Mouse (Mus musculus) 416B (cell line): ENCODE results near the gene Gpr141.

Experiments used
- DNase-seq: peaks from one replicate; pipeline ENCODE4 v3.0.0; 2011; ENCODE audit warnings: low read depth

Gene Gpr141

GRCm38 (mm10) chr13:19730826-19731225, 93.2 kb downstream of the Gpr141 start:
- DNase-seq: peak; percentile 90

- DNase-seq: peak; percentile 58
Measured at GRCm38 (mm10) chr13:19718954-19719353, 105.1 kb downstream of the Gpr141 start.

DNA sequence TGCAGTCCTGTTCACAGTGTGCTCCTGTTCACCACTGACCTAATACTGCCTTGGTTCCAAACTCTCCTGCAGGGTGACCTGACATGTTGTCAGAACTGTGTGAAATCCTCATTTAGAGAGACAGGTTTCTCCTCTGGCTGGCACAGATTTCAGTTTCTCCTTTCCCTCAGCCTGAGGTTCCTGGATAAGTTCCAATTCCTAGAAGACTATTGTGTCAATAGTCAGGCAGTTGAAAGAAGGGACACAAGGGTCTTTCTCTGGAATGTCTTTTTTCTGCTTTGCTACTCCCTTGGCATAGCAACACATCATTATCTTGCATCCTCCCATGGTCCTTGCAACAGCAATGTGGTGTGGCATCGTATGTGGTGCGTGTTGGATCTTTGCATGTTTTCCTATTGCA, 106.9 kb downstream of the Gpr141 start:
- DNase-seq: no peak

DNA sequence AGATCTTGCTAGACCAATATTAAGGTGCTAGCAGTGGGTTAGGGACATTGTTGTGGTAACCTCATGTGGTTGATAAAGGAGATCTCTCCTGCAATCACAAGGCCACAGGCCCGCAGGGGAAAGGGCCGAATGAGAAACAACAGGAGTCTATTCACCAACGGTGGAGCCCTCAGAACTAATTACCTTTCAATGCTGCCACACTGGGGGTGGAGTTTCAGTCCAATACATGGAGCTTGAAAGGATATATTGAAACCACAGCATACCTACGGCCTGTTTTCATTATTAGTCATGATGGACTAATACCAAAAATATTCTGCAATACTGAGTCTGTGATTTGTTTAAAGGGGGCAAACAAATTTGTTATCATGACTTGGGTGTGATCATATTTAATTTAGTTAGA, 120.3 kb downstream of the Gpr141 start:
- peak; percentile 76 for DNase-seq

DNA sequence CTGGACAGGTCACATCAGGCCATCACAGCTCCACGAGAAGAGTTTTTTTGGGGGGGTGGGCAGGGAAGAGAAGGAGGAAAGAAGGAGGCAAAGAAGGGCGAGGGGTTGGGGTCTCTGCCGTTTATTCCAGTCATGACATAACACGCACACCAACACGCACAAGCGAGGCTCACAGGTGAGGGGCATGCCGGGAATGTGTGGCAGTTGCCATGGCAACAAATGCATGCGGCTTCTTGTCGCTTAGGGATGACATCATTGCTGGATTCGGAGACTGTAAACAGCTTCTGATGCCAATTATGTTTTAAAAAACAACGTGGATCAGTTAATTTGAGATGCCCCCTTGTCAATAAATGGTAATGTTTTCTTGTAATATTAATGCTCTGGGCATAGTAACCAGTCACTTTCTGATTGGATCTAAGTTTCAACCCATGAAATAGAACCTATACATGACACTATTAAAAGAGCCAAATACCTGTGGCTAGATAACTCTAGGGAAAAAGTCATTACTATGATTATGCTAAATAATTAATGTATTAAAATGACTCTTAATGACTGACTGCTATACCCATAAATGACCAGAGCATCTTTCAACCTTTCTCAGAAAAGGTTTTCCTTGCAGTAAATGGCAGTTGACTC, 122.5 kb downstream of the Gpr141 start:
- no peak for DNase-seq

DNA sequence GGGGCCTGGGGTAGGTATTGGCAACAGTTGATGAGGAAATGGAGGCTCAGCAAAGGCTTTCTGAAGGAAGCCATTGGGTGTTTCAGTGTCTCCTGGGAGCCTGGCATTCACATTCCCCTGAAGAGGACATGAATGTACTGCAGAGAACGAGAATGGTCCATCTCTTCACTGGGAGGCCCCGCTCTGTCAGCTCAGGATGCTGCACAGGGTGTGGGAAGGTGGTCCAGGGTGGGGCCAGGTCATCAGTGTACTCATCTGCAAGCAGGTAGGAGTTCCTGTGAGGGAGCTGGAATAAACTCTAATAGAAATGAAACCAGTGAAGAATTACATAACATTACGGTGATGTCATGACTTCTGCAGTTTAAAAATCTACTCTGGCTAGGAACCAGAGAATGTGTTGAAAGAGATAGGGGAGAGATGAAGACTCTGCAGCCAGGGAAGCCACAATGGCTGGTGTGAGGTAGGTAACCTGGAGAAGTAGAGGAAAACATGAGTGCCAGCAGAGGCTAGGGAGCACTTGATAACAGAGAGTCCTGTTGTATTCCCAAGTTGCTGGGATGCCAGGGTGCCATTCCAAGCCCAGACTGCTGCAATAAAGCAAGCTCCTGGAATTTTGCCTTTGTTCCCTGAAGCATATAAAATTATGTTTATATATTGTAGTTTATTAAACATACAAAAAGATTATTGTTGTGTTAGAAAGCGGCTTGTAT, 123.2 kb downstream of the Gpr141 start:
- peak; percentile 35 for DNase-seq
